Mouse (Mus musculus) heart, embryonic 11.5 days (tissue): Measurements from ENCODE around the gene Ttc29. TPM values are rescaled to one million over a fixed set of nuclear protein-coding genes. Genes with fewer than 3 reads are reported as not detected.

ENCODE experiments used
- ATAC-seq: fragments of 200-750 bp; cut with Nextera tagmentation; replicated peaks from 2 replicates; pipeline ENCODE4 v1.8.0; 2017; ENCODE audit warnings: moderate library complexity; ENCODE audit not compliant: insufficient number of reproducible peaks, low FRiP score, low TSS enrichment
- H3K27ac ChIP-seq: fragments of 300-500 bp; sonication (generic); 2 replicates; pipeline ENCODE4 v1.5.1; 2014; ENCODE audit warnings: mild to moderate bottlenecking, low read depth, low read length
- H3K27me3 ChIP-seq: fragments of 300-500 bp; sonication (generic); 2 replicates; pipeline ENCODE4 v1.6.1; 2014; ENCODE audit warnings: mild to moderate bottlenecking, low read length, mixed read lengths; ENCODE audit not compliant: control insufficient read depth, insufficient read depth
- H3K36me3 ChIP-seq: fragments of 300-500 bp; sonication (generic); 2 replicates; pipeline ENCODE4 v1.6.1; 2014; ENCODE audit warnings: mild to moderate bottlenecking, low read length, moderate library complexity, mixed read lengths; ENCODE audit not compliant: control insufficient read depth, insufficient read depth
- H3K4me1 ChIP-seq: fragments of 300-500 bp; sonication (generic); 2 replicates; pipeline ENCODE4 v1.6.1; 2014; ENCODE audit warnings: low read length; ENCODE audit not compliant: control insufficient read depth, insufficient read depth
- H3K4me2 ChIP-seq: fragments of 300-500 bp; sonication (generic); 2 replicates; pipeline ENCODE4 v1.6.1; 2014; ENCODE audit warnings: mild to moderate bottlenecking, moderate library complexity
- H3K4me3 ChIP-seq: fragments of 300-500 bp; sonication (generic); 2 replicates; pipeline ENCODE4 v1.5.1; 2014; ENCODE audit warnings: low read depth, low read length
- H3K9ac ChIP-seq: fragments of 300-500 bp; sonication (generic); 2 replicates; pipeline ENCODE4 v1.6.1; 2014; ENCODE audit warnings: mild to moderate bottlenecking, low read depth, low read length, moderate library complexity
- H3K9me3 ChIP-seq: fragments of 300-500 bp; sonication (generic); replicated peaks from 2 replicates; pipeline ENCODE4 v1.6.1; 2016; ENCODE audit warnings: low read length; ENCODE audit not compliant: control insufficient read depth
- WGBS: fragments of 180-500 bp; shearing (Covaris S2); extraction: QIAGEN DNeasy Blood & Tissue Kit; methylation state at CpG from one replicate; pipeline ENCODE4 v1.1.7; 2014; ENCODE audit not compliant: insufficient replicate concordance; 5-methylcytosine and 5-hydroxymethylcytosine counted together
- polyA plus RNA-seq: library from polyadenylated mRNA; unstranded; fragments of >200 nt; fragmentation: Nextera tagmentation; extraction: Ambion mirVana; gene quantifications from 2 replicates; pipeline ENCODE4 v1.2.1, GENCODE M21; 2014

The Ttc29 gene
- polyA plus RNA-seq = not detected in 2 replicates

DNA sequence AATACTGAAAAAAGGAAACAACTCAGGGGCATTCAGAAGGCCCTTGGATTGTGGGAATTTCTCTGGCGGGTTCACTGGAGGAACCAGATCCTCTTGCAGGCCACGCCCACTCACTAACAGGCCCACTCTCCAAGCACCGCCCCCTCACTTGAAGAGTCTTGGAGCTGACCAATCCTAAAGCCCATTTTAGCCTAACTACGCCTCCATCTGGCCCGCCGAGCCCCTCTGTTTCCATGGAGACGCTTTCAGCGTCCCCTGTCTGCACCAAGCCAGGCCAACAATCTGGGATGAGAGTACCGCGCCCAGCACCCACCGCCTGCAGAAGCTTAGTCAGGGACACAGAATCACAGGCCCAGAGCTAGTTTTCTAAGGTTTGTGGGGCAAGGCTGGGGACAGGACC lies at the start of gene Ttc29:
Ttc29 (plus strand) TSS at position 224 of the 400 bp plus-strand sequence.
- no peak within 1 kb of the TSS for H3K27ac ChIP-seq
- under 1% methylated on average over 11 of the region's 11 CpGs for WGBS

DNA sequence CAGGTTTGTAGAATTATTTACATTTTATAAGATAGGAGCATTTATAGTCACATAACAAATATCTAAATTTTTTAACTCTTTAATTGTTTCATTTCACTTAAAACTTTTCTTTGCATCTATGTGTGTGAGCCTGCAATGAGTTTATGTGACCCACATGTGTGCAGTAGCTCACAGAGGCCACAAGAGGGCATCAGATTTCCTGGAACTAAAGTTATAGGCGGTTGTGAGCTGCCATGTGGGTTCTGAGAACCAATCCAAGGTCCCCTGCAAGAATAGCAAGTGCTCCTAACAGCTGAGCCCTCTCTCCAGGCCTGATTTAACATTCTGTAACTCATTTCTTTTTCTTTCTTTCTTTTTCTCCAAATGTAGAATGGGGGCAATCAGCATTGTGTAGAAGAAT lies 41.7 kb upstream of the Ttc29 start:
- WGBS = 76% methylated on average over 1 of the region's 1 CpGs
- Histone ChIP-seq H3K27me3 (no peaks in the 10 kb centered on the region), H3K9ac (no peak overlapping the region), H3K27ac (no peak overlapping the region), H3K36me3 (no peaks in the 10 kb centered on the region), H3K9me3 (no peaks in the 10 kb centered on the region; the same call in 1 of the 2 replicates), H3K4me2 (no peak overlapping the region), H3K4me1 (no peaks in the 10 kb centered on the region), H3K4me3 (no peak overlapping the region)
- ATAC-seq = no peak

More for the DNA sequence above, at the start of gene Ttc29:
- Histone ChIP-seq H3K9me3 (no peaks in the 10 kb centered on the region), H3K27me3 (no peaks in the 10 kb centered on the region), H3K4me1 (0 out of 2 replicates have a peak, but pooled peaks cover 2% of the 10 kb centered on the region), H3K9ac (no peak within 1 kb of the TSS), H3K4me3 (no peak within 1 kb of the TSS), H3K36me3 (no peaks in the 10 kb centered on the region), H3K4me2 (peak within 1 kb of the TSS; percentile 41)
- peak; percentile 87 for ATAC-seq

DNA sequence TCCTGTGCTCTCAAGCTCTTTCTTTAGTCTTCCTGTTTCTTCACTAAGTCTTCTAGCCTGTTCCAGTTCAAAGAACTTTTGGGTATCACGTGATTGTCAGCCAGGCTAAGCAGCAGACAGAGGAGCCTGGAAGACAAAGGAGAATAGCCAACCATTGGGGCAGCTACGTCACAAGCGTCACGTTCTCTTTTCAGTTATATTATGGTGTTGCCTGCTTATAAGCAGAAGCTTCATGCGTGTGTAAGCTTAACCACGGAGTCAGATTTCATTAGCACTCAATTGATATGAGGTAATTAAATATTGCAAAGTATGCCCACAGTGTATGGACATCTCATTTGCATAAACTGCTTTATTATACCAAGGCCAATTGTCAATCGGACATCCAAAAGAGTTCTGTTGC lies 30.4 kb upstream of the Ttc29 start:
- no peak overlapping the region for H3K9ac ChIP-seq
- H3K27me3 ChIP-seq = no peaks in the 10 kb centered on the region
- 83% methylated on average over 7 of the region's 7 CpGs for WGBS
- H3K27ac ChIP-seq = no peak overlapping the region
- no peaks in the 10 kb centered on the region for H3K4me1 ChIP-seq
- H3K9me3 ChIP-seq = 0 out of 2 replicates have a peak, but pooled peaks cover 2% of the 10 kb centered on the region
- H3K36me3 ChIP-seq = no peaks in the 10 kb centered on the region
- H3K4me3 ChIP-seq = no peak overlapping the region
- no peak for ATAC-seq
- H3K4me2 ChIP-seq = no peak overlapping the region

- Histone ChIP-seq H3K4me2 (no peak overlapping the region), H3K27ac (no peak overlapping the region), H3K4me3 (no peak overlapping the region), H3K27me3 (no peaks in the 10 kb centered on the region), H3K4me1 (no peaks in the 10 kb centered on the region), H3K9me3 (0 out of 2 replicates have a peak, but pooled peaks cover 2% of the 10 kb centered on the region), H3K36me3 (no peaks in the 10 kb centered on the region), H3K9ac (no peak overlapping the region)
- no peak for ATAC-seq
- WGBS = 81% methylated on average over 6 of the region's 6 CpGs
Measured at GRCm38 (mm10) chr8:78183414-78183813, 29.7 kb upstream of the Ttc29 start.

DNA sequence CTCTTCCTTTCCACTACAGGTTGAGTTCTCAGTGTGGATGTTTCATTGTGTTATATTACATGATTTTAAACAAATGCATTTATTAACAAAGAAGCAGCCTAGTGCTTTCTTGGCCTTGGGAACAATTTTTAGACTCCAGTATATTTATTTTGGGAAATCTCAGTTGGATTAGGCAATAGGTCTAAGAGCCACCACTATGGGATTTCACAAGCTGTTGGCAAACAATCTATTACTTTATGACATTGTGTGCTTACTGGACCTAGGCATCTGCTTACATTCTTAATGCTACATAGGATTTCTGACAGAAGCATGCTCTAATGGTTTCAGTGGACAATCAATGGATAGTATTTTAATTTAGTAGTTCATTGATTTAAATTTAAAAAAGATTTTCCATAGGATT lies 26.0 kb upstream of the Ttc29 start:
- no peak overlapping the region for H3K4me3 ChIP-seq
- H3K4me2 ChIP-seq = no peak overlapping the region
- no peak overlapping the region for H3K27ac ChIP-seq
- no peak overlapping the region for H3K9ac ChIP-seq
- no peaks in the 10 kb centered on the region for H3K4me1 ChIP-seq
- ATAC-seq = no peak
- no peaks in the 10 kb centered on the region for H3K36me3 ChIP-seq
- H3K27me3 ChIP-seq = no peaks in the 10 kb centered on the region
- H3K9me3 ChIP-seq = no peaks in the 10 kb centered on the region

- H3K4me3 ChIP-seq = no peak overlapping the region
- H3K27ac ChIP-seq = no peak overlapping the region
- no peaks in the 10 kb centered on the region for H3K27me3 ChIP-seq
- no peaks in the 10 kb centered on the region for H3K9me3 ChIP-seq
- H3K4me2 ChIP-seq = no peak overlapping the region
- 28% methylated on average over 5 of the region's 5 CpGs for WGBS
- ATAC-seq = no peak
- no peaks in the 10 kb centered on the region for H3K4me1 ChIP-seq
- no peak overlapping the region for H3K9ac ChIP-seq
- H3K36me3 ChIP-seq = no peaks in the 10 kb centered on the region
Measured at GRCm38 (mm10) chr8:78204229-78204628, 8.9 kb upstream of the Ttc29 start.

DNA sequence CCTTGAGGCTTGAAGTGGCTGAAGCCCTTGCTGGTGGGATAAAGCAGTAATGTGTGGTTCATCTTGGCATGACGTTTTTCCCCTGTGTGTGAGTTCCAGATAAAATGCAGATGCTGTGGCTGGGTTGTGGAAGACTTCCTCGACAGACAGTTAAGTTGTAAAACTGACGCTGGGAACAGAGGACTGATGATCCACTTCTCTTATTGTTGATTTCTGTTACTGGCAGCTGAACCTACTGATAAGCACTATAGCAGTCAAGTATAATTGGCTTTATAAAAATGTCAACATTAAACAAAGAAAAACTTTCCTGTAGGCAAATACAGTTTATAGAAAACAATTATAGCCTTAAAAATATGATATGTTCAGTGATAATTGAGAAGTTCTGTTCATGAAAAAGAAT lies 2.7 kb upstream of the Ttc29 start:
- Histone ChIP-seq H3K4me2 (no peak overlapping the region), H3K36me3 (no peaks in the 10 kb centered on the region), H3K4me1 (0 out of 2 replicates have a peak, but pooled peaks cover 2% of the 10 kb centered on the region), H3K4me3 (no peak overlapping the region), H3K9ac (no peak overlapping the region), H3K27me3 (no peaks in the 10 kb centered on the region), H3K27ac (no peak overlapping the region), H3K9me3 (no peaks in the 10 kb centered on the region)
- WGBS = 54% methylated on average over 3 of the region's 3 CpGs
- no peak for ATAC-seq

DNA sequence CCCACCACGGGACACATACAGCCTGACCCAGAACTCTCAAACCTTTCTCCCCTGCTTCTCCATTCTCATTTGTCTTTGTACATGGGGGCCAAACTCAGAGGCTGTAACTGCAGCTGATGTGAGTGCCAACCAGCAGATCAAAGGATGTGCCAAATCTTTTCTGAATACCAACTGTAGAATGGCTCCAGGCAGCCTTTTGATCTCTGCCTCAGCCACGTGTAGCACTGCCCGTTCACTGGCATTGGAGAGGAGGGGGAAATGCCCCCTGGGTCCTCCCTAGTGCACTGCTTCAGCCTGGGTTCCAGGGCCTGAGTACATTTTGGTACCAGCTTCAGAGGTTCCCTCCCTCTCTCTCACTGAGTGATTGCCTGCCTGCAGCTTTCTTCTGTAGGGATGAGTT lies 1.5 kb downstream of the Ttc29 start:
- Histone ChIP-seq H3K27me3 (no peaks in the 10 kb centered on the region), H3K4me2 (no peak overlapping the region), H3K4me3 (no peak overlapping the region), H3K36me3 (no peaks in the 10 kb centered on the region), H3K9me3 (no peaks in the 10 kb centered on the region), H3K27ac (no peak overlapping the region), H3K4me1 (0 out of 2 replicates have a peak, but pooled peaks cover 2% of the 10 kb centered on the region), H3K9ac (no peak overlapping the region)
- ATAC-seq = no peak
- 36% methylated on average over 3 of the region's 3 CpGs for WGBS

- Histone ChIP-seq H3K36me3 (no peaks in the 10 kb centered on the region), H3K27ac (no peak overlapping the region), H3K4me1 (no peaks in the 10 kb centered on the region), H3K4me2 (no peak overlapping the region), H3K9ac (no peak overlapping the region), H3K27me3 (no peaks in the 10 kb centered on the region), H3K9me3 (no peaks in the 10 kb centered on the region), H3K4me3 (no peak overlapping the region)
- WGBS = 61% methylated on average over 4 of the region's 4 CpGs
- ATAC-seq = no peak
Measured at GRCm38 (mm10) chr8:78226087-78226486, 13.0 kb downstream of the Ttc29 start.
